ENCODE assay signal across 10 mouse cellular contexts in the genomic region with DNA sequence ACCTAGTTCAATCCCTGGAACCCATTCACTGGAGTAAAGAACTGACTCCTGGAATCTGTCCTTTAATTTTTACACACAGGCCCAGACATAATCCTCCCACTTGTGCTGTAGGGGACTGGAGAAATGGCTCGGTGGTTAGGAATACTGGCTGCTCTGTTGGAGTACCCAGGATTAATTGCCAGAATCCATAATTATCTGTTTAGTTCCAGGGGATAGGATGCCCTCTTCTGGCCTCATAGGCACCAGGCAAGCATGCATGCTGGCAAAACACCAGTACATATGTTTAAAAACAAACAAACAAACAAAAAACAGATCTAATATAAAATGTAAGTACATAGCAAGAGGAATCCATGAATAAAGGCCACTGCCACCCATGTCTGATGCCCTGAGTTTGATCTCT. TPM values are rescaled to one million over a fixed set of nuclear protein-coding genes. Genes with fewer than 3 reads are reported as not detected.
DNase-seq lines count a peak whose midpoint lies in the region; ATAC-seq and TF ChIP-seq lines count a peak whose summit lies in the region.
"Had no signal": no experiment of that assay in that cellular context is flagged by ENCODE, and none has a peak within 500 bp of the region (broad histone marks: within the 10 kb centered on the region; RNA-seq: fewer than 3 reads in every experiment).

No protein-coding gene starts in this region.

- no peak for TF ChIP-seq EP300 in CH12.LX (IDR thresholded peaks at IDR 0.05; ENCODE audit: low read length)

- no peaks in the 10 kb centered on the region for H3K4me1 ChIP-seq in forebrain, embryonic 14.5 days (ENCODE audit: control insufficient read depth, insufficient read depth, low read length)
- no peaks in the 10 kb centered on the region for H3K4me1 ChIP-seq in forebrain, embryonic 15.5 days
- peaks cover 0 to 13% of the 10 kb centered on the region in 2 experiments; a peak in 2 of 4 replicates for H3K4me1 ChIP-seq in CH12.LX (ENCODE audit: control insufficient read depth in 1 of 2, insufficient read depth in 2 of 2)
- H3K4me1 ChIP-seq: heart, embryonic 15.5 days had no signal

- DNase-seq in forebrain, embryonic 14.5 days (ENCODE audit: low spot score): peak; percentile 66
- no peak for DNase-seq in left cerebral cortex, adult 2 months (ENCODE audit: extremely low spot score in 1 of 2, low spot score in 2 of 2)
- DNase-seq in left cerebral cortex, adult 11 months (ENCODE audit: low spot score): no peak
- DNase-seq in CH12.LX (ENCODE audit: extremely low read depth): no peak
- no peak for DNase-seq in spleen, adult 12 weeks (ENCODE audit: low spot score)
- no peak for DNase-seq in urinary bladder, adult 2 months (ENCODE audit: low spot score)

- dilution Hi-C loops in CH12.LX (cut with MboI; ENCODE audit: extremely low pct_ligation_motif_present, extremely low pct_unique_long_range_greater_than_20kb, low sequenced_read_pairs): no loop called here

- no peaks in the 10 kb centered on the region for H3K9me3 ChIP-seq in forebrain, embryonic 14.5 days (replicated peaks; ENCODE audit: control insufficient read depth, low read length)
- no peaks in the 10 kb centered on the region for H3K9me3 ChIP-seq in forebrain, embryonic 15.5 days
- no peaks in the 10 kb centered on the region for H3K9me3 ChIP-seq in CH12.LX (replicated peaks; ENCODE audit: low read length)
- H3K9me3 ChIP-seq: heart, embryonic 15.5 days had no signal

- TF ChIP-seq RAD21 in CH12.LX (IDR thresholded peaks at IDR 0.05; ENCODE audit: low read depth, low read length): peak; percentile 49

- H3K27me3 ChIP-seq in forebrain, embryonic 14.5 days (replicated peaks; ENCODE audit: control insufficient read depth, insufficient read depth, low read length): no peaks in the 10 kb centered on the region
- H3K27me3 ChIP-seq in forebrain, embryonic 15.5 days: no peaks in the 10 kb centered on the region
- no peaks in the 10 kb centered on the region for H3K27me3 ChIP-seq in CH12.LX (replicated peaks)
- H3K27me3 ChIP-seq: heart, embryonic 15.5 days had no signal

- no peak overlapping the region for H3K9ac ChIP-seq in forebrain, embryonic 14.5 days (ENCODE audit: low read length)
- H3K9ac ChIP-seq in forebrain, embryonic 15.5 days (replicated peaks): no peak overlapping the region
- no peak overlapping the region for H3K9ac ChIP-seq in CH12.LX (ENCODE audit: insufficient read depth, low read depth)
- H3K9ac ChIP-seq: heart, embryonic 15.5 days had no signal

- H3K79me2 ChIP-seq in CH12.LX (replicated peaks; ENCODE audit: control insufficient read depth, extremely low read depth, insufficient read depth, poor library complexity, severe bottlenecking): no peaks in the 10 kb centered on the region

- H3K4me2 ChIP-seq in forebrain, embryonic 14.5 days (ENCODE audit: low read length): no peak overlapping the region
- H3K4me2 ChIP-seq in forebrain, embryonic 15.5 days (replicated peaks): no peak overlapping the region
- no peak overlapping the region for H3K4me2 ChIP-seq in CH12.LX (ENCODE audit: insufficient read depth, low read depth, poor library complexity, severe bottlenecking)
- H3K4me2 ChIP-seq: heart, embryonic 15.5 days had no signal

- H3K36me3 ChIP-seq in forebrain, embryonic 14.5 days (ENCODE audit: control insufficient read depth, insufficient read depth, low read length): peaks cover 11% of the 10 kb centered on the region; the same call in 1 of the 2 replicates
- 0 out of 2 replicates have a peak, but pooled peaks cover 6% of the 10 kb centered on the region for H3K36me3 ChIP-seq in forebrain, embryonic 15.5 days
- H3K36me3 ChIP-seq in CH12.LX (replicated peaks in 1 of 2; ENCODE audit: control insufficient read depth in 1 of 2, insufficient read depth in 1 of 2, low read length in 1 of 2): peaks cover 4 to 11% of the 10 kb centered on the region in 2 experiments
- H3K36me3 ChIP-seq: heart, embryonic 15.5 days had no signal

- intact Hi-C loops in left cerebral cortex, adult 2 months (cut with DNase I): loop anchor here (2.0 kb wide), 1 partner anchor 174 kb away; no protein-coding TSS in a partner anchor

- no peak overlapping the region for H3K27ac ChIP-seq in forebrain, embryonic 14.5 days (ENCODE audit: low read depth, low read length)
- H3K27ac ChIP-seq in forebrain, embryonic 15.5 days (replicated peaks): no peak overlapping the region
- H3K27ac ChIP-seq in left cerebral cortex, adult 2 months: no peak overlapping the region
- H3K27ac ChIP-seq in CH12.LX (ENCODE audit: insufficient read depth, low read depth): no peak overlapping the region
- H3K27ac ChIP-seq: heart, embryonic 15.5 days had no signal

- WGBS in forebrain, embryonic 14.5 days: 3% methylated on average over 1 of the region's 1 CpGs
- 5% methylated on average over 1 of the region's 1 CpGs for WGBS in forebrain, embryonic 15.5 days

- in situ Hi-C loops in CH12.LX (cut with MboI; ENCODE audit: low pct_ligation_motif_present, low pct_unique_long_range_greater_than_20kb, low sequenced_read_pairs): no loop called here

- no peak overlapping the region for H3K4me3 ChIP-seq in forebrain, embryonic 14.5 days (ENCODE audit: low read depth, low read length)
- no peak overlapping the region for H3K4me3 ChIP-seq in forebrain, embryonic 15.5 days
- H3K4me3 ChIP-seq in left cerebral cortex, adult 2 months: no peak overlapping the region
- no peak overlapping the region for H3K4me3 ChIP-seq in CH12.LX (replicated peaks in 1 of 3; ENCODE audit: low read depth in 2 of 3, low read length in 2 of 3, poor library complexity in 1 of 3)
- H3K4me3 ChIP-seq: heart, embryonic 15.5 days had no signal

- TF ChIP-seq CTCF in left cerebral cortex, adult 2 months (IDR thresholded peaks at IDR 0.05): peak; percentile 59
- peak in 1 of 2 experiments; percentile 49; a peak in 2 of 4 replicates for TF ChIP-seq CTCF in CH12.LX (conservative IDR thresholded peaks at IDR 0.05 in 1 of 2, IDR thresholded peaks at IDR 0.05 in 1 of 2; ENCODE audit: low read depth in 2 of 2, low read length in 2 of 2)

- no peak for ATAC-seq in forebrain, embryonic 14.5 days
- ATAC-seq in forebrain, embryonic 15.5 days (replicated peaks): no peak
- ATAC-seq in common myeloid progenitor, adult 5-6 weeks (replicated peaks; ENCODE audit: low read depth, poor library complexity, severe bottlenecking): 0 out of 2 replicates have a peak, but pooled peaks have one; percentile 25
- ATAC-seq: forebrain, embryonic 16.5 days had no signal

- TF ChIP-seq POLR2A in CH12.LX (IDR thresholded peaks at IDR 0.05; ENCODE audit: low read depth, low read length): no peak

TF ChIP-seq in CH12.LX, 34 proteins besides CTCF, POLR2A, EP300 and RAD21:
- TF ChIP-seq SMC3 (IDR thresholded peaks at IDR 0.05; ENCODE audit: low read depth, low read length) (peak; percentile 47; the same call in 1 of the 2 replicates), KAT2A (IDR thresholded peaks at IDR 0.05; ENCODE audit: insufficient replicate concordance, low read length) (no peak)

RNA-seq across cellular contexts. Expression of a gene that starts 43.3 kb away (rescaled TPM):
- 5.8 and 6.1 TPM in 2 replicates for polyA plus RNA-seq in forebrain, embryonic 14.5 days (2014; fragmentation: Nextera tagmentation; extraction: Ambion mirVana)
- polyA plus RNA-seq in forebrain, embryonic 15.5 days (2015; fragmentation: Nextera tagmentation; extraction: Ambion mirVana): 4.9 TPM in 2 replicates
- 1 to 10 TPM; 1.1 to 1.3 TPM for total RNA-seq in left cerebral cortex, adult 2 months (2021)
- 2.9 and 3.1 TPM in 2 replicates for total RNA-seq in CH12.LX (2012; rRNA removed)
- total RNA-seq in CH12.LX (2014; rRNA removed): 6.4 and 7.5 TPM in 2 replicates
- polyA plus RNA-seq in CH12.LX (2012; ENCODE audit: insufficient read length, low read depth): 2.3 and 3.2 TPM in 2 replicates
- 10.1 and 12.2 TPM in 2 replicates for total RNA-seq in common myeloid progenitor, adult 5-6 weeks (2017)
- 10.2 and 13.2 TPM in 2 replicates for polyA plus RNA-seq in urinary bladder, adult 2 months (2012; rRNA removed)

RNA-seq across cellular contexts. Expression of a gene that starts 44.6 kb away (rescaled TPM):
- 27.2 and 28.5 TPM in 2 replicates for polyA plus RNA-seq in forebrain, embryonic 14.5 days (2014; fragmentation: Nextera tagmentation; extraction: Ambion mirVana)
- polyA plus RNA-seq in forebrain, embryonic 15.5 days (2015; fragmentation: Nextera tagmentation; extraction: Ambion mirVana): 19.4 and 32.5 TPM in 2 replicates
- total RNA-seq in left cerebral cortex, adult 2 months (2021): 10 to 100 TPM; 29.7 to 30.5 TPM
- total RNA-seq in CH12.LX (2012; rRNA removed) (10.7 and 15.2 TPM in 2 replicates), CH12.LX (2014; rRNA removed) (16.7 and 19.3 TPM in 2 replicates)
- 13.6 TPM in 2 replicates for polyA plus RNA-seq in CH12.LX (2012; ENCODE audit: insufficient read length, low read depth)
- total RNA-seq in common myeloid progenitor, adult 5-6 weeks (2017): 23.5 and 31.6 TPM in 2 replicates
- polyA plus RNA-seq in urinary bladder, adult 2 months (2012; rRNA removed): 12.8 and 13.7 TPM in 2 replicates
